In genomic region chr3:84211340-84211875, GRCm38 (mm10) we compare ENCODE assay signal across 25 mouse cellular contexts. TPM values are rescaled to one million over a fixed set of nuclear protein-coding genes. Genes with fewer than 3 reads are reported as not detected.
"Had no signal": no experiment of that assay in that cellular context is flagged by ENCODE, and none has a peak within 500 bp of the region (broad histone marks: within the 10 kb centered on the region; RNA-seq: fewer than 3 reads in every experiment).

No protein-coding gene starts in this region.

- ATAC-seq: liver, postnatal 0 days; lung, postnatal 0 days had no signal

- DNase-seq: kidney, adult 8-10 months; kidney, postnatal 10 days; kidney, postnatal 36 days; liver; liver, postnatal 0 days; lung, embryonic 14.5 days; midbrain, embryonic 14.5 days; right cerebral cortex, adult 18-20 months; right cerebral cortex, postnatal 14 days; right cerebral cortex, postnatal 4 days; thymus, postnatal 25 days had no signal

- H3K27ac ChIP-seq: kidney, embryonic 15.5 days; limb, embryonic 10.5 days; limb, embryonic 13.5 days; liver, embryonic 14.5 days; macrophage; neural tube, embryonic 12.5 days had no signal

- H3K9ac ChIP-seq: kidney, embryonic 15.5 days; limb, embryonic 13.5 days; liver, embryonic 14.5 days; liver, postnatal 0 days; lung, embryonic 14.5 days; neural tube, embryonic 12.5 days had no signal

- H3K27me3 ChIP-seq: kidney, embryonic 15.5 days; limb, embryonic 13.5 days; neural tube, embryonic 12.5 days had no signal

- H3K9me3 ChIP-seq: kidney, embryonic 15.5 days; limb, embryonic 10.5 days; limb, embryonic 13.5 days; neural tube, embryonic 12.5 days had no signal

- H3K4me2 ChIP-seq: kidney, embryonic 15.5 days; limb, embryonic 13.5 days; lung, embryonic 14.5 days; neural tube, embryonic 12.5 days had no signal

- H3K4me3 ChIP-seq: kidney, embryonic 15.5 days; limb, embryonic 10.5 days; limb, embryonic 13.5 days; neural tube, embryonic 12.5 days had no signal

RNA-seq across cellular contexts. Expression of gene Gm6525, which starts 37.5 kb away (rescaled TPM):
- total RNA-seq: layer of hippocampus, postnatal 25 days; left cerebral cortex, adult 18-20 months; left cerebral cortex, postnatal 25 days; megakaryocyte, adult 5-6 weeks; midbrain, postnatal 0 days had no signal
- polyA plus RNA-seq: macrophage; spleen, adult 2 months; thymus, postnatal 0 days had no signal
